Mouse (Mus musculus) right cerebral cortex, adult 2 months (tissue): ENCODE data around the gene Prelp.

Experiments used
- DNase-seq, 2 experiments: peaks; one replicate each; pipeline ENCODE4 v3.0.0; 2021 to 2022; ENCODE audit warnings: low spot score in 2 of 2

Gene Prelp

DNA sequence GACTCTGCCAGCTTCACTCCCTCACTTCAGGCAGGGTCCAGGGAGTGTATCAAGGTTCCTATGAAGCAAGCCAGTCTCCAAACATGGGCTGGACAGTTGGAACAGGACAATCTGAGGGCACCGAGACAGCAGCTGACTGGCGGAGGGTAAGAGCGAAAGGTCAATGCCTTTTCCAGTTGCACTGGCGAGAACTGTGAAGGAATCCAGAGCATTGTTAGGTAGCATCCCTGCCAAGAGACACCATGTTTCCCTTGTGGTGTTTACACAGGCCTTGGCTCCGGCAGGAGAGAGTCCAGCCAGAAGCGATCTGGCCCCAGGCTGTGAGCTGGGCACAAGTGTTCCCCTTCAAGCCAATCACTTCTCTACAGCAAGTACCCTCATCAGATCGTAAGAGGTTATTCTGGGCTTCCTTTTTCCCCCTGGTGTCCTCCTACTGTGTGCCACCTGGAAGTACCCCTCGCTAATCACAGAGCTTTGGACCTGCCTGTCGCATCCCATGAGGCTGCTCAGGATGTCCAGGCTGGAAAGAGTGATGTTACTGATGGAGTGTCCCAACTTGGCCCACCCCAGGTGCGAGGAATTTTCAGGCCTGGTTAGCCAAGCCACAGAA lies 13.2 kb upstream of the Prelp start:
- DNase-seq, result no peak

DNA sequence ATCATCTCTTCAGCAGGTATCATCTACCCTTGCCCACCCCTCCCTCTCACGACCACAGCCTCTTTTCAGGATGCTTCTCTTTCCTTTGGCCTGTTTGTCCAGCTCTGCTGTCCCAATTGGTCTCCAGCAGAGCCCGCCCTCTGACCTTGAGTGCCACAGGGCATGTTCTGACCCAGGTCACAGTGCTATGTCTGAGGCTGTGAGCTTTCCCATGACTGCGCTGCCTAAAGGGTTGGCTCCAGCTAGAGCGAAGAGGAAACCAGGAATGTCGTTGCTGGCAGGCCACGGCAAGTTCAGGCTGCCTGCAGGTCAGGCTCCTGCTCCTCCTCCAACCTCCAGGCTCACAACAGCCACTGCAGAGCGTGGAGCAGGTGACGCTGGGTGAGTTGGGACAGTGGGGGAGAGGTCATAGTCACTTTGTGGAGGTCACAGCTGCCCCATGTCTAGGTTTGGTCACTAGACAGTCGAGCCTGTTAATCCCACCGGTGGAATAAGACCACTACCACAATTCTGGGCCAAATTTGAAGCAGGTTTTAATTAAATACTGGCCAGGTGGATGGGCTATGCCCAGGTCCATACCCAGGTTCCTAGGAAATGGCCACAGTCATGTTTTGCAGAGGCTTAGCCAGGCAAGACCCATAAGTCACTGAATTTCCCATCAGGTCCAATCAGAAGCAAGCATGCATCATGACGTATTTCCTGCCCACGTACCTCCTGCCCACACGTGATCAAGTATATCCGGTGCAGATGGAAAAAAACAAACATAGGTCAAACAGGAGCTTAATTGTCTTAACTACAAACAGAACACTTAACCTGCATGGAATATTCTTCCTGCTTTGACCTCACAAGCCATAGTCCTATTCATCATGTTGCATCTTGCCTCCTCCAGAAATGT lies 12.3 kb upstream of the Prelp start:
- DNase-seq, result no peak

DNA sequence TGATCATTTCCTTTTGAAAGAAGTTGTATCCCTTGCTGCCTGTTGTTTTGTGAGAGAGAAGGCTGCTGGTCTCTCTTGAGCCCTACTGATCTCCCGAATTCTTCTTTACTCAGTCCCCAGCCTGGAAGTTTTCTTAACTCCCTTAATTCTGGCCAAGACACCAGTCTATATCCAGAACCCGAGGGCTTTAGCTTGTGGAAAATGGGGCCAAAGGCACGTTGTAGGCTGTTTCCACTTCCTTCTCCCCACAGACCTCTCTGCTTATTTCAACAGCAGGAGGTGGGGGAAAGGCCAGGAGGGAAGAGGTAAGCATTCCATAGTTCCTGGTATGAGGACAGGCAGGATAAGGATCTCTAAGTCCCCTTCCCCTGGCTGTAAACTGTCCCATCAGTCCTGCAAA lies 8.8 kb upstream of the Prelp start:
- no peak for DNase-seq

DNA sequence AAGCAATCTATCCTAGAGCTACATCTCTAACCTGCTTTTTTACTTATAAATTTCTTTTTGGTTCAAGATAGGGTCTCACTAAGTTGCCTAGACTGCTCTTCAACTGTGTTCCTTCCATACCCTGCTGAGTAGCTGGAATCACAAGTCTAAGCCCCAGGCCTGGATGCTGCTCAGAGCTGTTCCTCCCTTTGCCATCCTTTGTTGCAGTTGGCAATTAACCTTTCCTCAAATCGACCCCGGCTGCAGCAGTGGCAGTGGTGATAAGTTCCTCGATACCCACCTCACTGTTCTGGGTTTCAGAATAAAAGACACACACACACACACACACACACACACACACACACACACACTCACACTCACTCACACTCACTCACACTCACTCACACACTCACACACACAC lies 4.0 kb upstream of the Prelp start:
- DNase-seq, result no peak

DNA sequence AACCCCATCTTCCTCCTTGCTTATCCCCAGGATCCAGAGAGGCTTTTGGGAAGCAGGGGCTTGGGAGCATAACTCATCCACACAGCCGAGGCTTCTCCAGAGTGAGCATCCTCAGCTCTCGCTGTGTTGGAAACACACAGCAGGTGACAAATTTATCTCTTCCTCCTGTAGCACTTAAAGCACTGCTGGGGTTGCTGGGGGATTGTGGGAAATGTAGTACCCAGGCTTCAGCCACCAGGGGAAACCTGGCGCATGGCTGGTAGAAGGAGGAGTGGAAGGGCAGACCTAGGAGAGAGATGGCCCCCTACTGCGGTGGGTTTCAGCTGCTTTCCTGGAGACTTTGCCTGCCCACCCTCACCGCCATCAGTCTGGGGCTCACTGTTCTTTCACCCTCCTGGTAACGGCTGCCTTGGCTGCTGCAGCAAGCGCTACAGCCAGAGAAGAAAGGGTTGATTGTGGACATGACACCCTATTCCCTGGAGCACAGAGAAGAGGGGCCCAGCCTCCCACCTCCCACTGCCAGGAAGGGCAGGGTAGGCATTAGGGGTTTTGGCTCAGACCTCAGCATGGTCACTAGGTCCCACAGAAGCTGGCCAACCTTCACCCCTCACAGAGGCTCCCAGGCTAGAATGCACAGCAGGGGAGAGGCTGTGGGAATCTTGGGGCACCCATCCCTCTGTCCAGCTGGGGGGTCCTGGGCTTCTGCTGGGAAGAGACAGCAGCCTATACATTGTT lies 3.1 kb upstream of the Prelp start:
- peak; percentile 52 to 74 for DNase-seq

DNA sequence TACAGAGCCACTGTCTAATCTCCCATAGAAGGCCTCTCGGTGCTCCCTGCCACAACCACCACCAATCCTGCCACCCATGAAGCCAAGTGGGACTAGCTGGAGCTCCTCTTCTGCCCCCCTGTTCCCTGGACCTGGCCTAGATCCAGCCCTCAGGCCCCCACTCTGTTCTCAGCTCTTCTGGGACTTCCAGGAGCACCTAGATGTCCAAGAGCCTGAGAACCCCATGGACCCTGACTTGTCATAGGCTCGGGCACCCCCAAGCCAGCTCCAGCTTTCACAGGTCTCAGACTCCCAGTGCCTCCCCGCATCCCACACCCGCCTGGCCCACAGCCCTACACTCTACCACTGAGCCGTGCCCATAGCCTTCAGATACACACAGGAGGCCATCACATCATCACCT lies 1.9 kb upstream of the Prelp start:
- no peak for DNase-seq

DNA sequence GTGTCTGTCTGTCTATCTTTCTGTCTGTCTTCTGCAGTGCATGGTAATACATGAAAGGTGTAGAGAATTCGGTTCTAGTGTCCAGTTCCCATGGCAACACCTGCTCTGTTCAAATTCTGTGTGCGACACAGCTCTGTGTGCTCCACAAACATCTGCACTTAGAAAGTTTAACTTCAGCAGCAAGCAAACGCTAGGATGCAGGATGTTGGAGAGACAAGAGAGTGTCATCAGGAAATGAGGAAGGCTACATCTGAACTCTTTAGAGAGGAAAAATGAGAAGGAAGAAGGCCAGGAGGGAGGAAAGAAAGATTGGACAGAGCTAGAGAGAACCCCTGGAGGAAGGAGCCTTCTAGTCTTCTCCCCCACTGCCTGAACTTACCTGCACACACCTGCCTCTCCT lies 338 bp downstream of the Prelp start:
- no peak for DNase-seq

DNA sequence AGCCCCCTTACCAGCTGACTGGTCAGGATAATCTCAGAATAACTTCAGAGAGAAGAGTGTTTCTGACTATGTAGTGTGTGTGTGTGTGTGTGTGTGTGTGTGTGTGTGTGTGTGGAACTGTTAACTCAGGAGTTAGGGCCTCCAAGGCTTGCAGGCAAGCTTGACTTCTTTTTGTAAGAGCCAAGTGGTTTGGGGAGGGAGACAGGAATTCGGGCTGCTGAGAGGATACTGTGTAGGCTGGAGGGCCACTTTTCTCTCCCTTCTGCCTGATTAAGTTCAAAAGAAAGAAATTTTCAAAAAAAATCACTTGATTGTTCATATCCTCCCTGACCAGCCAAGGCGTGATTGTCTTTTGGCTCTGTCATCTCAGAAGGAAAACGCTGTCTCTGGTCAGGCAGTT lies 813 bp downstream of the Prelp start:
- no peak for DNase-seq

DNA sequence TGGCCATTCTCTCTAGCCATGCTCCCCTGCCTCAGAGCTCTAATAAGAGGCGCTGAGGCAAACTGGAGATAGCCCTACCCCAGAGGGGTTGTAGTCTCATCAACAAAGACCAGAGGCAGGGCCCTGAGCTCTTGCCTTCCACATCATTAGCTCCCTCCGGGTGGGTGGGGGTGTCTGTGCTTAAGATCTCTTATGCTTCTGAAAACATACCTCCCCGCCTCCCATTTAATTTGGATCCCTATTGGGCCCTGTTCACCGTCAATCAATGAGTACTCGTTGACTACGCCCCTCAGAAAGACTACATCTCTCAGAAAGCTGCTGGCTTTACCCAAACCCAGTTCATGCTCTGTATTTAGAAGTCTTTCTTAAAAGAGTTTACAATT lies 3.1 kb downstream of the Prelp start:
- no peak for DNase-seq

DNA sequence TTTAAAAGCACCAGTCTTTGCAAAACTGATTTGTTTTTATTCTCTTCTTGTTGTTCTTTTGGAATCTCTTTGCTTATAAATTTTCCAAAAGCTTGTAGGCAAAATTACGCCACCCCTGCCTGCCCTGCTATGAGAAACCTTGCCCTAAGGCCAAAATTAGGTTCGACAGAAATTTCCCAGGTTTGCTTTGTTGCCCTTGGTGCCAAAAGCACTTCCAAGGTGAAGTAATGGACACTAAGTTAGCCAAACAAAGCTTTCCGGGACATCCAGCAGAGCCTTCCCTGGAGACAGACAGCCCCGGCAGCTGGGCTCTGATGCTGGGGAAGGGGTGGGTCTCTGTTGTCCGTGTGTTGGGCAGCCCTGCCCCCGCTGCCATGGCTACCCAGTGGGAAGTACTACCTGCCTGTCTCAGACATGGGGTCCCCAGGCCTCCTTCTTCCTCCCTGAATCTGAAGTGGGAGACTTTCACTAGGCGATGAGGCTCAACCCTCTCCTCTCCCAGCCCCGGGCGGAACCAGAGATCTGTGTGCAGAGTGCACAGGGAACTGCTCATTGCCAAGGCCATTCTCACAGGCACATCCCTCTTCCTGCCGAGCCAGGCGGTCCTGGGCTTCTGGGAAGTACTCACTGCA lies 3.6 kb downstream of the Prelp start:
- no peak for DNase-seq

DNA sequence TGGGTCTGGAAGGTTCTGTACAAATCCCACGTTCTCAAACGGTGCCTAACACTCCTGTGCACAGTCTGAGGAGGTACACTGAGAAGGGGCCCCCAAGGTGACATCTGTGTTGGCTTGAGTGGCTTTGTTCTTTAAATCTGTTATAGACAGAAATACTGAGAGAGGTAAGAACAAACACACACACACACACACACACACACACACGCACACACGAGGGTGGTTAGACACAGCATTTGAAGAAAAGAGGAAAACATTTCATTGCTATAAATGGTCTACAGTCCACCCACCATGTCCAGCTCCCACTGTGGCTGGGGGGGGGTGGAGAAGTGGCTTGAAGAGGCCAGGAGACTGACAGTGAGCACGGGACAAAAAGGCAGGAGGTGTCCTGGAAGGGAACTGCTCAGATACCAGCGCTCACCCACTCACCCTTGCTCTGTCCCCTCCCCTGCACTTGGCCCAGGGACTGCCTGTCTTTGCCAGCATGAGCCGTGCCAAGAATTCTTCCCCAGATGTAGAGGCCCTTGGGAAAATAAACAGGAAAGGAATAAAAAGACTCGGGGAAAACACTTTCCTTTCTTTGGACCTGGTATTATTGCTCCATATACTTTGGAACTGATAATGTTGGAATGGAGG lies 5.4 kb downstream of the Prelp start:
- DNase-seq, result peak; percentile 67 to 73

DNA sequence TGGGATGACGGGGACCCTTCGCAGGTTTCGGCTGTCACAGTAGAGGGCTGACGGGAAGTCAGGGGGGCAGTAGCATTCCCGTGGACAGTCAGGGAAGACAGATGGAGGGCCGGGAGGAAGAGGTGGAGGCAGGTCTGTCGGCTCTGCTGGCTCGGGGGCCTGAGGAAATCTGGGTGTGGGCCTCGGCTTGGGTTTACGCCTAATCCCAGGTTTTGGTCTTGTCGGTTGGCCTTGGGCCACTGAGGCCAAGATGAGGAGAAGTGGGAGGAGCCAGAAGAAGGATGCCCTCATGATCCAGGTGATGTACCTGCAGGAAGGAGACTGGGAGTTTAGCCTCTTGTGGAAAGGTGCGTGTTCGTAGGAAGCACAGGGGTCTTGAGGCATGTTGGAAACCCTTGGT lies 6.1 kb downstream of the Prelp start:
- no peak for DNase-seq

DNA sequence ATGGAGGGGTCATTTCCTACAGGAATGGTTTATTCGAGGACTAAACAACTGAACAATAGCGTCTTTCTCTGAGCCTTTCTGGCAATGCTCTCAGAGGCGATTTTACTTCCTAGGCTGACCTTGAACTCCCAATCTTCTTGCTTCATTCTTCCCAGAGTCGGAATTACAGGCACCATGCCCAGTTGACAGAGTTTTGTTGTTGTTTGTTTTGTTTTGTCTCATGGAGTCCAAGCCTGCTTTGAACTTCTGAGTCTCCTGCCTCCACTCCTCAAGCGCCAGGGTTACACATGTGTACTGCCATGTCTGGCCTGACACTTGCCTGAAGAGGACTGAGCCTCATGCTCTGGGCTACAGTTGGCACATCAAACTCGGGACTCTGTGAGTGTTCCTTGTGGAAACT lies 8.2 kb downstream of the Prelp start:
- no peak for DNase-seq

DNA sequence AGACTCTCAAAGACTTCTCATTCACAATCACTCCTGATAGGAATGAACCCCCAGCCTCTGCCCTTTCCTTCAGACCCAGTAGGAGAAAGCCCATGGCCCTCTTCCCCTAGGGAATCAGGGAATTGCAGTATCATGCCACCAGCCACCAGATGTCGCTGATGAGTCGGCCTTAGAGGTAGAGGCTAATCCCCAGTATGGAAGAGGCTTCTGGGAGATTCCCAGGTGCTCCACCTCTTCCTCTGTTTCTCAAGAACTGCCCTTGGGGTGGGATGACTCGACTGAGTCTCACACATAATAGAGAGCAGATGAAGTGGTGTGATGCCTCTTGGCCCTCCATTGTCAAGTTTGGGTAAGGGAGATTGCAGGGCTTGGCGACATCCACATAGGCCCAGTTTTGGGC lies 9.8 kb downstream of the Prelp start:
- peak in 1 of 2 experiments; percentile 82 for DNase-seq

DNA sequence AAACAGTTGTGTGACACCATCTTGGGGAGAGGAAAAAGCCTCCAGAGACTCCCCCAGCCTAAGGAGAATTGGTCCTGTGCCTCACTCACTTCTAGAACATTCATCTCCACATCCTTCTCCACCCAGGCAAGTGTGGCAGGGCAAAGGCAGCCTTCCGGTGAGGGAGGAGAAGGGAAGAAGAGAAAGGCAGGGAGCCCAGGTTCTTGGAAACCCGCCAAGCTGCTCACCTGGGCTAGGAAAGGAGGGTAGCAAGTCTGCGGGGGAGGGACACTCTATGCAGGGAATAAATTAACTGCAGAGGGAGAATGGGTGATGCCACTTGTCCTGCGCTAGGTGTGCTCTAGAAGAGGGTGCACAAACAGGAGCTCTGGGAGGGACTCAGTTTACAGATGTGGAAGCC lies 10.2 kb downstream of the Prelp start:
- no peak for DNase-seq

DNA sequence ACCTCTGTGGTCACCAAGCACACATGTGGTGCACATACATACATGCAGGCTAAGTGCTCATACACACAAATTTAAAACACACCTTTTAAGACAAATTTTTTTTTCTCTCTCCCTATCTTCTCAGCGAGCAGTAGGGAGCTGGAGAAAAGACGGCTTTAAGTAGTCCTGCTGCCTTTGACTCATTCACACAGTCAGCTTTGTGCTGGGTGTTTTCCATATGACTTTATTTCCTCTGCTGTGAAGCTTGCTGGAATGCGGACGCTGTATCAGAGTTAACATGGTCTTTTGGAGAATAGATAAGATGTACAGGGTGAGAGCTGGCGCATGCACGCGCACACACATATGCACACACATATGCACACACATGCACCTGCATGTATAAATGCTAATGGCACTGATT lies 11.1 kb downstream of the Prelp start:
- no peak for DNase-seq

DNA sequence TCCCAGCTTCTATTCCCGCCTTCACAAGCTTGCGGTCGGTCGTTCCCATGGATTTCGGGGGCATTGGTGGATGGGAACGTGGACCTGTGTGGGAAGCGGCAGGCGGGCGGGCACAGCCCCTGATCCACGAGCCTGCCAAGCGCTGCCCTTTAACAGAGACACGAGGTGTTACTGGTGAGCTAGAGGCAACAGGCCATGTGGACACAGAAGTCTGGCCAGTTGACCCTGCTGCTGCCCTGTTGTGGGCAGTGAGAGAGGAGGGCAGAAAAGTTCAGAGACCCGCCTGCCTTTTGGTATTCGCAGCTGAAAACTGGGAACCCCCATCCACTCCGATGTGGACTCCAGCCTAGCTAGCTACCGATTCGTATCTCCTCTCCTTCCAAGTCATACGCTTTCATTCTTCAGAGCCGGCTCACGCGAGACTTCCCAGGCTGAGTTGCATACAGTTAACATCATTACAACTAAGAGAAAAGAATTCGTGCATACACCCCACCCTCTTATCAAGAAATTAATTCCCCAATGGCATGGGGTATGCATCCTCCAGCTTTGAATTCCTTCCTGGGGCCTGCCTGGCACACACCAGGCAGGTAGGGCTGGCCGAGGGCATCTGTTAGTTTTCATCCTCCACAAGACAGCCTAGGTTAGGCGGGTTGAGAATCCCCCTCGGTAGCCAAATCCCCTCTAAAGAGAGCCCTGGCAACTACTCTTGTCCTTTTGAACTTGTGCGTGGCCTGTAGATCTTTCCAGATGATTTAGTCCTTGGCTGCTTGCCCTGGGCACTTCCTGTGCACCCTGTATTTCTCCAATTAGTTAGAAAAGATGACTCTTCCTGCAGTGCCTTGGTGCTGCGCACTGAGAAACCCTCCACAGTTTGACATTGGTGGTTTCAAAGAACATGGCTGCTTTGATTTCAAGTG lies 12.3 kb downstream of the Prelp start:
- DNase-seq, result peak; percentile 50 to 57

DNA sequence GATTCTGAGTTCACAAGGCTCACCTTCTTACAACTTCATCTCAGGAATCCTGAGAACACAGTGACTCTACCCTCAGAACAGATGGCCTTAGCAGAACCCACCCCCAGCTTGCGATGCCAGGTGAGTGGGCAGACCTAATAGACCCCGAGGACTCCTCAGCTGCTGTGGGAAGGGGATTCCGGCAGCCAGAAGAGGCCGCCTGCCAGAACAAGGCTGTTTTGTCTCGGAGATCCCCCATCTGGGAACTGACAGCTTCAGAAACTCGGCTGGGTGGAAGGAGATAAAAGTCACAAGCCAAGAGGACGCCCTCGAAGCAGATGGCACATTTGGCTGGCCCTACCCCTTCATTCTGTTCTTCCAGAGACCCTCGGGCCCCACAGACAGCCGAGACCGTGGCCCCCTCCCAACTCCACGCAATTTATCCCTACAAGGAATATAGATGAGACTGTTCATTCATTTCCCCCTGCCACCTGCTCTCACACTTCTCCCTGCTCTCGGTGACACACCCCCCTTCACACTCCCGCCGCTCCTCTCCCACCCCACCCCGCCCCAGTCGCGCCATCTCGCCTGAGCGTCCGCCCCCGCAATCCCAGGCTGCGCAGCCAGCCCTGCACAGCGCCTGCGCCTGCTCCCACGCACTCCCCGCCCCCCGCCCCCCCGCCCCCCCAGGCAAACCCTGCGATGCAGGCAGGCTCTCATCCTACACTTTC lies 13.1 kb downstream of the Prelp start, which contains the start of gene Optc:
Gene Optc, minus strand, starts transcription at position 51 of the 710 bp plus-strand sequence.
- peak; percentile 67 to 76 for DNase-seq

DNA sequence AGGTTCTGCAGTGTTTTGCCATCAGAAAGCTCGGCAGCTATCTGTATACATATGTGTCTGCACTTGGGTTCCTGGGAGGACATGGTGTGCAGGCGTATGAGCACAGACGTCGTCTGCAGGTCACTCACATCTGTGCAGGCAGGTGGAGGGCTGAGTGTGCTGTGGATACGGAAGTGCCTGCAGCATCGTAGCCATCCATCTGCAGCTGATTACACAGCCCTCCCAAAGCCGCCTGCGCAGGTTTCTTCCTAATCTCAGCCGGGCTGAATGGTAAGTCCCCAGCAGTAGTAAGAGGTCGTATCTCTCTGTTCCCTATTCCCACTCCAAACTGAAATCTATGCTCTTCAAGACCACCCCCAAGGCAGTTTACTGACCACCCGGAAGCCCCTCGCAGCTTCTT lies 14.8 kb downstream of the Prelp start:
- no peak for DNase-seq

DNA sequence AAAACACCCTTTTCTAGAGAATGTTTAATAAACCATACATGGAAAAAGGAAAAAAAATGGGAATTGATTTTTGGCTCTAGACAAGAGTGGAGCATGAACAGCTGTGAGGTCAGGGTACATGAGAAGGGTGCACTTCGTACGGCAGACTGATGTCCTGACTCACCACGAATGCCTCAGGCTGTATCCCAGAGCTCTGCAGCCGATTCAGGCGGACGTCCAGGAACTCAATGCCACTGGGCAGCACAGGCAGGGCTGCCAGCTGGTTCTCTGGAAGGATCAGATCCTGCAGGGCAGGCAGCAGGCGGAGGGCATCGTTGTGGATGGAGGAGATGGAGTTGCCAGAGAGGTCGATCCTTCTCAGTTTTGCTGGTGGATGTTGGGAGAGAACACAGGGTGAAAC lies 20.4 kb downstream of the Prelp start:
- DNase-seq, result no peak
